Mouse (Mus musculus) cerebellum, postnatal 4 days (tissue): ENCODE measurements around the gene Magi2.
A peak's percentile ranks its signal among the peaks of the same experiment; 100 is the strongest.

ENCODE experiments used
- DNase-seq, 2 experiments: peaks; one replicate each; pipeline ENCODE4 v3.0.0; 2022; ENCODE audit warnings: low spot score in 2 of 2, mixed read lengths in 1 of 2

Magi2 gene

GRCm38 (mm10) chr5:20653425-20654185 is 1426.8 kb downstream of the Magi2 start:
- DNase-seq = no peak

- DNase-seq = no peak
Measured at GRCm38 (mm10) chr5:20654766-20655472, 1428.1 kb downstream of the Magi2 start.

- DNase-seq = no peak
Measured at GRCm38 (mm10) chr5:20657056-20657455, 1430.2 kb downstream of the Magi2 start.

GRCm38 (mm10) chr5:20667601-20668000 is 1440.8 kb downstream of the Magi2 start:
- no peak for DNase-seq

- no peak for DNase-seq
Measured at GRCm38 (mm10) chr5:20668736-20669355, 1442.0 kb downstream of the Magi2 start.

GRCm38 (mm10) chr5:20669456-20669855 is 1442.6 kb downstream of the Magi2 start:
- DNase-seq = no peak

GRCm38 (mm10) chr5:20671826-20672225 is 1445.0 kb downstream of the Magi2 start:
- no peak for DNase-seq

- no peak for DNase-seq
Measured at GRCm38 (mm10) chr5:20674523-20674922, 1447.7 kb downstream of the Magi2 start.

GRCm38 (mm10) chr5:20675163-20675665 is 1448.4 kb downstream of the Magi2 start:
- DNase-seq = no peak

GRCm38 (mm10) chr5:20676193-20676871 is 1449.5 kb downstream of the Magi2 start:
- DNase-seq = no peak

- no peak for DNase-seq
Measured at GRCm38 (mm10) chr5:20677246-20677645, 1450.4 kb downstream of the Magi2 start.

- no peak for DNase-seq
Measured at GRCm38 (mm10) chr5:20678573-20678972, 1451.7 kb downstream of the Magi2 start.

GRCm38 (mm10) chr5:20679920-20680319 is 1453.1 kb downstream of the Magi2 start:
- DNase-seq = no peak

- DNase-seq = no peak
Measured at GRCm38 (mm10) chr5:20680833-20681530, 1454.1 kb downstream of the Magi2 start.

- DNase-seq = no peak
Measured at GRCm38 (mm10) chr5:20681660-20682059, 1454.8 kb downstream of the Magi2 start.

- no peak for DNase-seq
Measured at GRCm38 (mm10) chr5:20682208-20682607, 1455.4 kb downstream of the Magi2 start.

GRCm38 (mm10) chr5:20684112-20684511 is 1457.3 kb downstream of the Magi2 start:
- no peak for DNase-seq

GRCm38 (mm10) chr5:20692230-20692629 is 1465.4 kb downstream of the Magi2 start:
- DNase-seq = no peak

GRCm38 (mm10) chr5:20699116-20699515 is 1472.3 kb downstream of the Magi2 start:
- DNase-seq = no peak

GRCm38 (mm10) chr5:20701483-20702421 is 1474.9 kb downstream of the Magi2 start:
- DNase-seq = peak; percentile 56 to 81
